Mouse (Mus musculus) midbrain, embryonic 11.5 days (tissue): ENCODE measurements around the gene Kif1b. TPM values are rescaled to one million over a fixed set of nuclear protein-coding genes. Genes with fewer than 3 reads are reported as not detected.

Experiments
- ATAC-seq: fragments of 200-750 bp; cut with Nextera tagmentation; 2 replicates; pipeline ENCODE4 v1.8.0; 2017; ENCODE audit warnings: moderate TSS enrichment, moderate library complexity; ENCODE audit not compliant: low FRiP score
- DNase-seq: peaks from one replicate; pipeline ENCODE4 v3.0.0; 2015; ENCODE audit warnings: low spot score; ENCODE audit errors: missing footprints
- H3K27ac ChIP-seq: fragments of 300-500 bp; sonication (generic); 2 replicates; pipeline ENCODE4 v1.5.1; 2014; ENCODE audit warnings: low read depth, low read length
- H3K27me3 ChIP-seq: fragments of 300-500 bp; sonication (generic); 2 replicates; pipeline ENCODE4 v1.6.1; 2014; ENCODE audit warnings: mild to moderate bottlenecking, low read length, moderate library complexity, mixed read lengths; ENCODE audit not compliant: control insufficient read depth, insufficient read depth
- H3K36me3 ChIP-seq: fragments of 300-500 bp; sonication (generic); 2 replicates; pipeline ENCODE4 v1.6.1; 2014; ENCODE audit warnings: mild to moderate bottlenecking, low read length, moderate library complexity, mixed read lengths; ENCODE audit not compliant: control insufficient read depth, insufficient read depth
- H3K4me1 ChIP-seq: fragments of 300-500 bp; sonication (generic); 2 replicates; pipeline ENCODE4 v1.6.1; 2014; ENCODE audit warnings: low read length; ENCODE audit not compliant: control insufficient read depth, insufficient read depth
- H3K4me2 ChIP-seq: fragments of 300-500 bp; sonication (generic); 2 replicates; pipeline ENCODE4 v1.6.1; 2014; ENCODE audit warnings: mild to moderate bottlenecking, moderate library complexity
- H3K4me3 ChIP-seq: fragments of 300-500 bp; sonication (generic); 2 replicates; pipeline ENCODE4 v1.5.1; 2014; ENCODE audit warnings: low read depth, low read length
- H3K9ac ChIP-seq: fragments of 300-500 bp; sonication (generic); 2 replicates; pipeline ENCODE4 v1.6.1; 2014; ENCODE audit warnings: low read length
- H3K9me3 ChIP-seq: fragments of 300-500 bp; sonication (generic); 2 replicates; pipeline ENCODE4 v1.6.1; 2016; ENCODE audit warnings: low read length; ENCODE audit not compliant: control insufficient read depth
- WGBS: fragments of 180-500 bp; shearing (Covaris S2); extraction: QIAGEN DNeasy Blood & Tissue Kit; methylation state at CpG from one replicate; pipeline ENCODE4 v1.1.7; 2014; 5-methylcytosine and 5-hydroxymethylcytosine counted together
- polyA plus RNA-seq: library from polyadenylated mRNA; unstranded; fragments of >200 nt; fragmentation: Nextera tagmentation; extraction: Ambion mirVana; gene quantifications from 2 replicates; pipeline ENCODE4 v1.2.1, GENCODE M21; 2014

The Kif1b gene
- polyA plus RNA-seq, 1 experiment from 2014 or later: 95.0 TPM

GRCm38 (mm10) chr4:149157415-149157973 is 150.0 kb downstream of the Kif1b start:
- Histone ChIP-seq H3K4me1 (no peaks in the 10 kb centered on the region), H3K27me3 (no peaks in the 10 kb centered on the region), H3K9ac (no peak overlapping the region), H3K4me2 (no peak overlapping the region), H3K36me3 (peaks cover 44% of the 10 kb centered on the region), H3K9me3 (no peaks in the 10 kb centered on the region), H3K27ac (no peak overlapping the region), H3K4me3 (no peak overlapping the region)
- DNase-seq: no peak
- ATAC-seq: no peak
- 92% methylated on average over 8 of the region's 8 CpGs for WGBS

- Histone ChIP-seq H3K4me2 (no peak overlapping the region), H3K36me3 (peaks cover 58% of the 10 kb centered on the region), H3K4me1 (no peaks in the 10 kb centered on the region), H3K27me3 (no peaks in the 10 kb centered on the region), H3K4me3 (no peak overlapping the region), H3K27ac (no peak overlapping the region), H3K9me3 (no peaks in the 10 kb centered on the region), H3K9ac (no peak overlapping the region)
- WGBS: 94% methylated on average over 6 of the region's 6 CpGs
- ATAC-seq (no peak), DNase-seq (no peak)
Observed at GRCm38 (mm10) chr4:149155711-149156110, 151.8 kb downstream of the Kif1b start.

GRCm38 (mm10) chr4:149154859-149155258 is 152.6 kb downstream of the Kif1b start:
- Histone ChIP-seq H3K4me1 (no peaks in the 10 kb centered on the region), H3K4me3 (no peak overlapping the region), H3K36me3 (peaks cover 60% of the 10 kb centered on the region), H3K9me3 (no peaks in the 10 kb centered on the region), H3K9ac (no peak overlapping the region), H3K4me2 (no peak overlapping the region), H3K27me3 (no peaks in the 10 kb centered on the region), H3K27ac (no peak overlapping the region)
- DNase-seq (no peak), ATAC-seq (no peak)
- WGBS: 98% methylated on average over 7 of the region's 7 CpGs

- DNase-seq (peak; percentile 62), ATAC-seq (no peak)
- H3K36me3 ChIP-seq: peaks cover 49% of the 10 kb centered on the region
- H3K4me2 ChIP-seq: no peak overlapping the region
- H3K9me3 ChIP-seq: no peaks in the 10 kb centered on the region
- H3K9ac ChIP-seq: no peak overlapping the region
- no peaks in the 10 kb centered on the region for H3K4me1 ChIP-seq
- no peak overlapping the region for H3K27ac ChIP-seq
- H3K27me3 ChIP-seq: no peaks in the 10 kb centered on the region
- no peak overlapping the region for H3K4me3 ChIP-seq
- 94% methylated on average over 11 of the region's 11 CpGs for WGBS
Observed at GRCm38 (mm10) chr4:149150721-149151120, 156.8 kb downstream of the Kif1b start.

GRCm38 (mm10) chr4:149150256-149150655 is 157.2 kb downstream of the Kif1b start:
- no peak for ATAC-seq
- no peaks in the 10 kb centered on the region for H3K9me3 ChIP-seq
- H3K4me1 ChIP-seq: no peaks in the 10 kb centered on the region
- peak; percentile 64 for DNase-seq
- H3K36me3 ChIP-seq: peaks cover 45% of the 10 kb centered on the region
- H3K4me3 ChIP-seq: no peak overlapping the region
- no peak overlapping the region for H3K9ac ChIP-seq
- H3K4me2 ChIP-seq: no peak overlapping the region
- WGBS: 82% methylated on average over 11 of the region's 11 CpGs
- no peaks in the 10 kb centered on the region for H3K27me3 ChIP-seq
- H3K27ac ChIP-seq: no peak overlapping the region

- Histone ChIP-seq H3K27me3 (no peaks in the 10 kb centered on the region), H3K9me3 (no peaks in the 10 kb centered on the region), H3K4me1 (peaks cover 1% of the 10 kb centered on the region; the same call in 1 of the 2 replicates), H3K4me2 (no peak overlapping the region), H3K4me3 (no peak overlapping the region), H3K27ac (no peak overlapping the region), H3K36me3 (peaks cover 39% of the 10 kb centered on the region), H3K9ac (no peak overlapping the region)
- DNase-seq: peak; percentile 69
- WGBS: 76% methylated on average over 7 of the region's 7 CpGs
- no peak for ATAC-seq
Observed at GRCm38 (mm10) chr4:149149611-149150010, 157.9 kb downstream of the Kif1b start.

- H3K9me3 ChIP-seq: no peaks in the 10 kb centered on the region
- DNase-seq (peak; percentile 64), ATAC-seq (no peak)
- no peak overlapping the region for H3K4me3 ChIP-seq
- H3K27ac ChIP-seq: no peak overlapping the region
- H3K36me3 ChIP-seq: peaks cover 36% of the 10 kb centered on the region
- peaks cover 3% of the 10 kb centered on the region; the same call in 1 of the 2 replicates for H3K4me1 ChIP-seq
- H3K27me3 ChIP-seq: no peaks in the 10 kb centered on the region
- 83% methylated on average over 9 of the region's 9 CpGs for WGBS
- no peak overlapping the region for H3K9ac ChIP-seq
- H3K4me2 ChIP-seq: no peak overlapping the region
Observed at GRCm38 (mm10) chr4:149149196-149149595, 158.3 kb downstream of the Kif1b start.

- no peaks in the 10 kb centered on the region for H3K9me3 ChIP-seq
- WGBS: 80% methylated on average over 4 of the region's 4 CpGs
- H3K27ac ChIP-seq: no peak overlapping the region
- peaks cover 27% of the 10 kb centered on the region for H3K36me3 ChIP-seq
- no peak overlapping the region for H3K4me3 ChIP-seq
- H3K27me3 ChIP-seq: no peaks in the 10 kb centered on the region
- H3K9ac ChIP-seq: no peak overlapping the region
- no peak for ATAC-seq
- H3K4me2 ChIP-seq: no peak overlapping the region
- H3K4me1 ChIP-seq: peaks cover 3% of the 10 kb centered on the region; the same call in 1 of the 2 replicates
- peak; percentile 72 for DNase-seq
Observed at GRCm38 (mm10) chr4:149148084-149148483, 159.4 kb downstream of the Kif1b start.

GRCm38 (mm10) chr4:149147528-149147927 is 160.0 kb downstream of the Kif1b start:
- no peak overlapping the region for H3K27ac ChIP-seq
- no peak overlapping the region for H3K4me2 ChIP-seq
- no peak overlapping the region for H3K9ac ChIP-seq
- ATAC-seq (no peak), DNase-seq (no peak)
- peaks cover 3% of the 10 kb centered on the region; the same call in 1 of the 2 replicates for H3K4me1 ChIP-seq
- no peak overlapping the region for H3K4me3 ChIP-seq
- H3K9me3 ChIP-seq: no peaks in the 10 kb centered on the region
- no peaks in the 10 kb centered on the region for H3K27me3 ChIP-seq
- H3K36me3 ChIP-seq: peaks cover 22% of the 10 kb centered on the region
- WGBS: 89% methylated on average over 7 of the region's 7 CpGs
